Mouse (Mus musculus): Measurements from ENCODE around the gene Gng12.

Gene Gng12

GRCm38 (mm10) chr6:66920786-66921185 lies 24.6 kb downstream of the Gng12 start:
- DNase-seq = no peak

- no peak for DNase-seq
Measured at GRCm38 (mm10) chr6:66921755-66922154, 25.6 kb downstream of the Gng12 start.

GRCm38 (mm10) chr6:66922501-66922900 lies 26.3 kb downstream of the Gng12 start:
- no peak for DNase-seq

- DNase-seq = no peak
Measured at GRCm38 (mm10) chr6:66923851-66924250, 27.7 kb downstream of the Gng12 start.

- DNase-seq = no peak
Measured at GRCm38 (mm10) chr6:66924315-66924965, 28.2 kb downstream of the Gng12 start.

GRCm38 (mm10) chr6:66926269-66926668 lies 30.1 kb downstream of the Gng12 start:
- DNase-seq = no peak

- DNase-seq = no peak
Measured at GRCm38 (mm10) chr6:66928972-66929645, 32.9 kb downstream of the Gng12 start.

- no peak for DNase-seq
Measured at GRCm38 (mm10) chr6:66929694-66930093, 33.5 kb downstream of the Gng12 start.

GRCm38 (mm10) chr6:66932206-66932819 lies 36.1 kb downstream of the Gng12 start:
- no peak for DNase-seq

GRCm38 (mm10) chr6:66940656-66941235 lies 44.5 kb downstream of the Gng12 start:
- DNase-seq = no peak

GRCm38 (mm10) chr6:66941792-66942191 lies 45.6 kb downstream of the Gng12 start:
- no peak for DNase-seq

GRCm38 (mm10) chr6:66942826-66943225 lies 46.6 kb downstream of the Gng12 start:
- no peak for DNase-seq

GRCm38 (mm10) chr6:66943367-66944189 lies 47.4 kb downstream of the Gng12 start:
- no peak for DNase-seq

- no peak for DNase-seq
Measured at GRCm38 (mm10) chr6:66944190-66945003, 48.2 kb downstream of the Gng12 start.

- DNase-seq = no peak
Measured at GRCm38 (mm10) chr6:66945004-66945356, 48.8 kb downstream of the Gng12 start.

- DNase-seq = no peak
Measured at GRCm38 (mm10) chr6:66948111-66948510, 51.9 kb downstream of the Gng12 start.

- DNase-seq = no peak
Measured at GRCm38 (mm10) chr6:66948848-66949247, 52.7 kb downstream of the Gng12 start.

GRCm38 (mm10) chr6:66951726-66952418 lies 55.7 kb downstream of the Gng12 start:
- no peak for DNase-seq

- no peak for DNase-seq
Measured at GRCm38 (mm10) chr6:66953951-66954519, 57.8 kb downstream of the Gng12 start.

- DNase-seq = no peak
Measured at GRCm38 (mm10) chr6:66955089-66955657, 59.0 kb downstream of the Gng12 start.
